Mouse (Mus musculus): ENCODE data around the gene Ndst2. TPM values are rescaled to one million over a fixed set of nuclear protein-coding genes. Genes with fewer than 3 reads are reported as not detected.
A peak's percentile ranks its signal among the peaks of the same experiment; 100 is the strongest.

Ndst2 gene
- polyA plus RNA-seq, 1 experiment from 2014 or later: 12.6 TPM

GRCm38 (mm10) chr14:20725660-20726339 lies 8.6 kb downstream of the Ndst2 start:
- ATAC-seq (no peak), DNase-seq (no peak)
- H3K9ac ChIP-seq (replicated peaks): 0 out of 2 replicates have a peak overlapping the region, but pooled peaks have one; percentile 26
- 49% methylated on average over 6 of the region's 6 CpGs for WGBS (ENCODE audit: insufficient replicate concordance)
- H3K4me2 ChIP-seq (ENCODE audit: low read depth, low read length): 0 out of 2 replicates have a peak overlapping the region, but pooled peaks have one; percentile 9
- peaks cover 8% of the 10 kb centered on the region for H3K4me1 ChIP-seq (ENCODE audit: insufficient read depth)
- H3K36me3 ChIP-seq (replicated peaks; ENCODE audit: insufficient read depth, low read length): peaks cover 95% of the 10 kb centered on the region
- TF ChIP-seq CTCF (IDR thresholded peaks at IDR 0.05; ENCODE audit: low read depth) (no peak), EP300 (IDR thresholded peaks at IDR 0.05; ENCODE audit: low read depth) (no peak)
- no peak overlapping the region for H3K4me3 ChIP-seq (ENCODE audit: low read depth, low read length)
- no peaks in the 10 kb centered on the region for H3K9me3 ChIP-seq (ENCODE audit: low read length)
- H3K27me3 ChIP-seq (ENCODE audit: insufficient read depth, low read length): no peaks in the 10 kb centered on the region
- peak overlapping the region; percentile 29; the same call in 1 of the 2 replicates for H3K27ac ChIP-seq (ENCODE audit: low read depth)

- Histone ChIP-seq H3K4me2 (ENCODE audit: low read depth, low read length) (no peak overlapping the region), H3K4me3 (ENCODE audit: low read depth, low read length) (no peak overlapping the region), H3K27ac (ENCODE audit: low read depth) (no peak overlapping the region), H3K27me3 (ENCODE audit: insufficient read depth, low read length) (no peaks in the 10 kb centered on the region), H3K36me3 (replicated peaks; ENCODE audit: insufficient read depth, low read length) (peaks cover 92% of the 10 kb centered on the region), H3K9ac (replicated peaks) (no peak overlapping the region), H3K9me3 (ENCODE audit: low read length) (no peaks in the 10 kb centered on the region), H3K4me1 (ENCODE audit: insufficient read depth) (peaks cover 8% of the 10 kb centered on the region)
- ATAC-seq (0 out of 2 replicates have a peak, but pooled peaks have one; percentile 29), DNase-seq (peak; percentile 69)
- 33% methylated on average over 5 of the region's 5 CpGs for WGBS (ENCODE audit: insufficient replicate concordance)
- TF ChIP-seq CTCF (IDR thresholded peaks at IDR 0.05; ENCODE audit: low read depth) (peak; percentile 86), EP300 (IDR thresholded peaks at IDR 0.05; ENCODE audit: low read depth) (no peak)
Observed at GRCm38 (mm10) chr14:20724043-20724442, 10.3 kb downstream of the Ndst2 start.

GRCm38 (mm10) chr14:20723006-20723405 lies 11.4 kb downstream of the Ndst2 start:
- no peak overlapping the region for H3K27ac ChIP-seq (ENCODE audit: low read depth)
- H3K36me3 ChIP-seq (replicated peaks; ENCODE audit: insufficient read depth, low read length): peaks cover 92% of the 10 kb centered on the region
- H3K27me3 ChIP-seq (ENCODE audit: insufficient read depth, low read length): no peaks in the 10 kb centered on the region
- no peak overlapping the region for H3K9ac ChIP-seq (replicated peaks)
- no peak for ATAC-seq
- no peaks in the 10 kb centered on the region for H3K9me3 ChIP-seq (ENCODE audit: low read length)
- no peak overlapping the region for H3K4me2 ChIP-seq (ENCODE audit: low read depth, low read length)
- TF ChIP-seq CTCF (IDR thresholded peaks at IDR 0.05; ENCODE audit: low read depth) (no peak), EP300 (IDR thresholded peaks at IDR 0.05; ENCODE audit: low read depth) (no peak)
- no peak for DNase-seq
- peaks cover 8% of the 10 kb centered on the region for H3K4me1 ChIP-seq (ENCODE audit: insufficient read depth)
- WGBS (ENCODE audit: insufficient replicate concordance): 87% methylated on average over 12 of the region's 12 CpGs
- H3K4me3 ChIP-seq (ENCODE audit: low read depth, low read length): no peak overlapping the region

DNA sequence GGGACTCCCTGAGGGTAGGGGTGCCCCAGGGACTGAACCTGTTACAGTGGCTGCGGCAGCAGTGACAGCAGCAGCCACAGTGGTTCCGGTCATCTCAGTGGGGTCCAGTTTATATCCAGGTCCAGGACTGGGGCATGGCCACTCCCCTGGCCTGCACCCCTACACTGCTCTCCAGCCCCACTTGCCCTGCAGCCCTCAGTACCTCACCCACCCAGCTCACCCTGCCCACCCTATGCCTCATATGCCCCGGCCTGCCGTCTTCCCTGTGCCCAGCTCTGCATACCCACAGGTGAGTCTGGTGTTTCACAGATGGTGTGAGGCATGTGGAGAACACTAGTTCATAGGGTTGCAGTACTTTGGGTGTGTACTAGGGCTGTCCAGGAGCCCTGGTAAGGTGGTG lies 13.0 kb downstream of the Ndst2 start:
- ATAC-seq: peak; percentile 12; the same call in 1 of the 2 replicates
- H3K9ac ChIP-seq (replicated peaks): no peak overlapping the region
- no peak for DNase-seq
- TF ChIP-seq EP300 (IDR thresholded peaks at IDR 0.05; ENCODE audit: low read depth) (no peak), CTCF (IDR thresholded peaks at IDR 0.05; ENCODE audit: low read depth) (no peak)
- peaks cover 92% of the 10 kb centered on the region for H3K36me3 ChIP-seq (replicated peaks; ENCODE audit: insufficient read depth, low read length)
- no peak overlapping the region for H3K27ac ChIP-seq (ENCODE audit: low read depth)
- no peaks in the 10 kb centered on the region for H3K9me3 ChIP-seq (ENCODE audit: low read length)
- no peak overlapping the region for H3K4me3 ChIP-seq (ENCODE audit: low read depth, low read length)
- WGBS (ENCODE audit: insufficient replicate concordance): 84% methylated on average over 4 of the region's 4 CpGs
- H3K27me3 ChIP-seq (ENCODE audit: insufficient read depth, low read length): no peaks in the 10 kb centered on the region
- peaks cover 8% of the 10 kb centered on the region for H3K4me1 ChIP-seq (ENCODE audit: insufficient read depth)
- H3K4me2 ChIP-seq (ENCODE audit: low read depth, low read length): no peak overlapping the region

DNA sequence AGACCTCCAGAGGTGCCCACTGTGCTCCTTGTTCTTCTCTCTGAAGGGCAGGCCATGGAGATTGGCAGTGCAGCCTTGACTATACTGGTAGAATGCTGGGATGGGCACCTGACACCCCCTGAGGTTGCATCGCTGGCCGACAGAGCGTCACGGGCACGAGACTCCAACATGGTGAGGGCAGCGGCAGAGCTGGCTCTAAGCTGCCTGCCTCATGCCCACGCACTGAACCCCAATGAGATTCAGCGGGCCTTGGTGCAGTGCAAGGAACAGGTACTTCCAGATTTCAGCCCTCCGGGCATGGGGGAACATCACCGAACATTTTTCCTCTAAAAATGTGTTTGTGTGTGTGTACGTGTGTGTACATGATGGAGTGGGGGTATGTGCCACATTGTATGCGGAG lies 14.6 kb downstream of the Ndst2 start:
- no peak overlapping the region for H3K9ac ChIP-seq (replicated peaks)
- no peak for ATAC-seq
- no peak overlapping the region for H3K4me3 ChIP-seq (ENCODE audit: low read depth, low read length)
- peaks cover 88% of the 10 kb centered on the region for H3K36me3 ChIP-seq (replicated peaks; ENCODE audit: insufficient read depth, low read length)
- 93% methylated on average over 12 of the region's 12 CpGs for WGBS (ENCODE audit: insufficient replicate concordance)
- no peaks in the 10 kb centered on the region for H3K4me1 ChIP-seq (ENCODE audit: insufficient read depth)
- no peak overlapping the region for H3K4me2 ChIP-seq (ENCODE audit: low read depth, low read length)
- no peak for DNase-seq
- TF ChIP-seq CTCF (IDR thresholded peaks at IDR 0.05; ENCODE audit: low read depth): no peak
- TF ChIP-seq EP300 (IDR thresholded peaks at IDR 0.05; ENCODE audit: low read depth): no peak
- H3K27me3 ChIP-seq (ENCODE audit: insufficient read depth, low read length): no peaks in the 10 kb centered on the region
- H3K9me3 ChIP-seq (ENCODE audit: low read length): no peaks in the 10 kb centered on the region
- H3K27ac ChIP-seq (ENCODE audit: low read depth): no peak overlapping the region

DNA sequence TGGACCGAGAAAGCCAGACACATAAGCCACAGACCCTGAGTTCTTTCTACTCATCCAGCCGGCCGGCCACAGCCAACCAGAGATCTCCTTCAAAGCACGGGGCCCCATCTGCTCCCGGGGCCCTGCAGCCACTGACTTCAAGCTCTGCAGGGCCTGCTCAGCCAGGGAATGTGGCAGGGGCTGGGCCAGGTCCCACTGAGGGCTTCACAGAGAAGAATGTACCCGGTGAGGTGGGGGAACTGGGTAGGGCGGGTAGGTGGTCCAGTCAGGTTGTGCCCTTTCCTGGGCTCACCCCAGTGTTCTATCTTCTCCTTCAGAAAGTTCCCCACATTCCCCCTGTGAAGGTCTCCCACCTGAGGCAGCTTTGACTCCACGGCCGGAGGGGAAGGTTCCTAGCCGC lies 15.9 kb downstream of the Ndst2 start:
- peaks cover 89% of the 10 kb centered on the region for H3K36me3 ChIP-seq (replicated peaks; ENCODE audit: insufficient read depth, low read length)
- no peak overlapping the region for H3K27ac ChIP-seq (ENCODE audit: low read depth)
- WGBS (ENCODE audit: insufficient replicate concordance): 86% methylated on average over 10 of the region's 10 CpGs
- H3K27me3 ChIP-seq (ENCODE audit: insufficient read depth, low read length): no peaks in the 10 kb centered on the region
- H3K9me3 ChIP-seq (ENCODE audit: low read length): no peaks in the 10 kb centered on the region
- no peak overlapping the region for H3K4me3 ChIP-seq (ENCODE audit: low read depth, low read length)
- no peak for DNase-seq
- ATAC-seq: no peak
- no peak overlapping the region for H3K4me2 ChIP-seq (ENCODE audit: low read depth, low read length)
- H3K4me1 ChIP-seq (ENCODE audit: insufficient read depth): no peaks in the 10 kb centered on the region
- TF ChIP-seq EP300 (IDR thresholded peaks at IDR 0.05; ENCODE audit: low read depth) (no peak), CTCF (IDR thresholded peaks at IDR 0.05; ENCODE audit: low read depth) (no peak)
- no peak overlapping the region for H3K9ac ChIP-seq (replicated peaks)

All from liver, postnatal 0 days (tissue).